Mouse (Mus musculus) cerebellum, adult 2 months (tissue): ENCODE results near the gene Tpcn1. TPM values are rescaled to one million over a fixed set of nuclear protein-coding genes. Genes with fewer than 3 reads are reported as not detected.
A peak's percentile ranks its signal among the peaks of the same experiment; 100 is the strongest.

Source experiments
- DNase-seq, 2 experiments: peaks; one replicate each; pipeline ENCODE4 v3.0.0; 2021
- H3K27ac ChIP-seq: fragments of 200-500 bp; 2 replicates; pipeline ENCODE4 v1.5.1; 2012; ENCODE audit warnings: low read length, control low read depth, inconsistent platforms; ENCODE audit not compliant: insufficient read depth
- H3K27me3 ChIP-seq: fragments of 200-500 bp; 2 replicates; pipeline ENCODE4 v1.6.1; 2012; ENCODE audit warnings: inconsistent platforms, mild to moderate bottlenecking, low read length, moderate library complexity; ENCODE audit not compliant: control insufficient read depth, insufficient read depth
- H3K4me1 ChIP-seq: fragments of 200-500 bp; 2 replicates; pipeline ENCODE4 v1.6.1; 2011; ENCODE audit warnings: low read length; ENCODE audit not compliant: control insufficient read depth, insufficient read depth
- H3K4me3 ChIP-seq: fragments of 200-500 bp; replicated peaks from 2 replicates; pipeline ENCODE3; 2011; ENCODE audit warnings: mild to moderate bottlenecking, low read depth, low read length, control low read depth; ENCODE audit not compliant: insufficient read depth
- CTCF ChIP-seq: fragments of 200-500 bp; IDR thresholded peaks from 2 replicates; pipeline ENCODE4 v1.5.1; 2011; ENCODE audit warnings: low read depth, mild to moderate bottlenecking, control low read depth, low read length, moderate library complexity, borderline replicate concordance; ENCODE audit not compliant: insufficient read depth
- POLR2A ChIP-seq: fragments of 200-500 bp; IDR thresholded peaks from 2 replicates; pipeline ENCODE4 v1.6.1; 2011; ENCODE audit warnings: low read length, control low read depth, borderline replicate concordance; ENCODE audit not compliant: insufficient read depth
- WGBS: fragments of 180-500 bp; shearing (Covaris S2); methylation state at CpG from one replicate; pipeline ENCODE4 v1.1.7; 2018; 5-methylcytosine and 5-hydroxymethylcytosine counted together
- polyA plus RNA-seq: library from polyadenylated mRNA; depleted of rRNA; stranded (reverse); fragments of >200 nt; gene quantifications from 2 replicates; pipeline ENCODE4 v1.2.3, GENCODE M21; 2012

Tpcn1 gene
- polyA plus RNA-seq, 1 experiment, result 47.3 TPM

DNA sequence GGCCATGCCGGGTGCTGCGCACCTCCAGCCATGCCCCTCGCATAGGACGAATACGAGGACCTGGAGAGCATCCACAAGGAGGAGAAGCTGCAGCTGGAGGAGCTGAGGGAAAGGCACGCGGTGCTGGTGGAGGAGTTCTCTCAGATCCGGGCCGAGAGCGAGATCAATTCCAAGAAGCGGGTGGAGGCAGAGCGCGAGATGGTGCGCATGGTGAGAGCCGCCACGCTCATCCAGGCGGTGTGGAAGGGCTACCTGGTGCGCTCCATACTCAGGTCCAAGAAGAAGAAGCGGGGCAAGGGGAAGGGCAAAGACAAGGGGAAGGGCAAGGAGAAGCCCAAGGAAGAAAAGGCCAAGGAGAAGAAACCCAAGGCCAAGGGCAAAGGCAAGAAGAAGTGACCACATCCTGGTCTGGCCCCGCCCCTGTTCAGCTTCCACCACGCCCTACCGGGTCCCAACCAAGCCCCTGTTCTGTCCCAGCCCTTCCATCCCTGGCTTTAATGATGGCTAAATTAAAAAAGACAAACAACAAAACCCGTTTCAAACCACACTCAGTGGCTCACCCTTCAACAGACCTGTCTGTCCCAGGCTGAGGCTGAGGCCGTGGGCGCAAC lies 18.2 kb upstream of the Tpcn1 start:
- peak in 1 of 2 experiments; percentile 26 for DNase-seq
- Histone ChIP-seq H3K4me1 (peaks cover 15% of the 10 kb centered on the region), H3K27me3 (no peaks in the 10 kb centered on the region), H3K27ac (no peak overlapping the region), H3K4me3 (no peak overlapping the region)
- TF ChIP-seq POLR2A (no peak), CTCF (no peak)
- WGBS, result 79% methylated on average over 25 of the region's 25 CpGs

DNA sequence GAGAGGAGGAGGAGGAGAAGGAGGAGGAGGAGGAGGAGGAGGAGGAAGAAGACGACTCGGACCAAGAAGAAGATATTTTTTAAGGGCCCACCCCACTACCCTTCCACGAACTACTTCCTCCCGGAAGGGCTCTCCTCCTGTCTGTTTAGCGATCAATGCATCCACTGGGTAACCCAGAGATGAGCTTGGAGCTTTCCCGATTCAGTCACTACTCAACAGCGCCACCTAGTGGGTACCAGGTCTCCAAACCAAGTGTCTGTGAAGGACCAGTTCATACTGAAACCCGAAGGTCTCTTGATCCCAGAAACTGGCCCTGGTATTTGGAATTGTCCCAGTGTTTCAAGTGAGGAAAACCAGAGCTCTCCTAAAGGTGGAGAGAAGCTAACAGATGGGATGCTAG lies 17.2 kb upstream of the Tpcn1 start:
- Histone ChIP-seq H3K4me1 (peaks cover 8% of the 10 kb centered on the region), H3K27ac (no peak overlapping the region), H3K27me3 (no peaks in the 10 kb centered on the region), H3K4me3 (peak overlapping the region; percentile 68)
- DNase-seq, result peak; percentile 91 to 92
- TF ChIP-seq POLR2A (0 out of 2 replicates have a peak, but pooled peaks have one; percentile 5), CTCF (peak; percentile 92)
- 2% methylated on average over 8 of the region's 8 CpGs for WGBS

DNA sequence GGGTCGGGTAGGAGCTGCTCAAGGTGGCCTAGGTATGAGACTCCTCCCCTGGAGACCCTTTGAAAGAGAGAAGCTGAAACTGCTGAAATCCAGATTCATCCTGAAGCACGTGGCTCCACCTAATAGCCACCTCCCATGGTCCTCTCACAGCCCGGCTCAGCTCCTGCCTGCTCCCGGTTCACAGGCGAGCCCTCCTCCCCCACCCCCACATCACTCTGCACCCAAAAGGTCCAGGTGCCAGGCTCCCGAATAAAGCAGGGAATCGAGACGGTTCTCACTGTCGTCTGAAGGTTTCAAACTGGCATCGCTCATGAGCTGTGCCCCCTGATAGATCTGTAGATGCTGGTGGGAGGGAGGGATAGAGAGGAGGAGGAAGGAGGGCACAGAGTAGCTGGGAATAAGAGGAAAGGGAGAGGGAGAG lies 16.8 kb upstream of the Tpcn1 start:
- WGBS, result under 1% methylated on average over 10 of the region's 10 CpGs

DNA sequence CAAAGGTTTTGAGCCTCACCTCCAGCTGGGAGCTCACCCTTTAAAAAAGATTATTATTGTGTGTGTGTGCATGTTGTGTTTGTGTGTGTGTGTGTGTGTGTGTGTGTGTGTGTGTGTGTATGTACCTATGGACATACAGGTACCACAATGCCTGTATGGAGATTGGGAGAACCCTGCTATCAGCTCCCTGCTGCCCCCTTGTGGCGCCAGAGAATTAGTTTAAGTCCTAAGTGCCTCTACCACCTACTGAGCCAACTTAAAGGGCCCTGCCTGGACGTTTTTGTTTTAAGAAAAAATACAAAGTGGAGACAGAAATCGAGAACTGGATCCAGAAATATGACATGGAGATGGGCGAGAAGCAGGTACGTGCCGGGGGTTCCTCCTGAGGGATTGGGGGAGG lies 16.4 kb upstream of the Tpcn1 start:
- peak; percentile 79 for TF ChIP-seq CTCF
- no peak for TF ChIP-seq POLR2A
- DNase-seq, result peak; percentile 87 to 91
- WGBS, result 4% methylated on average over 6 of the region's 6 CpGs
- Histone ChIP-seq H3K4me1 (peaks cover 8% of the 10 kb centered on the region), H3K4me3 (peak overlapping the region; percentile 68), H3K27ac (peak overlapping the region; percentile 74), H3K27me3 (no peaks in the 10 kb centered on the region)

More for the DNA sequence above, 16.8 kb upstream of the Tpcn1 start:
- Histone ChIP-seq H3K27ac (peak overlapping the region; percentile 74), H3K4me1 (peaks cover 8% of the 10 kb centered on the region), H3K4me3 (peak overlapping the region; percentile 68), H3K27me3 (no peaks in the 10 kb centered on the region)
- DNase-seq, result peak in 1 of 2 experiments; percentile 69
- TF ChIP-seq POLR2A (0 out of 2 replicates have a peak, but pooled peaks have one; percentile 12), CTCF (no peak)

DNA sequence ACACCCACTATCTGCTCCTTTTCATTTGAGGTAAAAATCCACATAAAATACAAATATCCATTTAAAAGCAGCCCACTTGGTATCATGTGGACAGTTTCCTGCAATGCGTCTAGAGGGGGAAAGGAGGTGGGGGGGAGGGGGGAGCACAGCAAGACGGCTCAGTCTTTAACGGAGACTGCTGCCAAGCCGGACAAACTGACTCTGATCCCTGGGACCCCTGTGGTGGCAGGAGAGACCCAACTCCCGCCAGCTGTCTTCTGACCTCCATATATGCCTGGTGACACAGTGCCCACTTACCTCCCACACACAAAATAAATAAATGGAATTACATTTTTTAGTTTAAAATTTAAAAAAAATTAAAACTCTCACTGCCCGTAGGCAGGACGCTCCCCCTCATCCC lies 15.0 kb upstream of the Tpcn1 start:
- Histone ChIP-seq H3K27me3 (no peaks in the 10 kb centered on the region), H3K4me1 (peaks cover 8% of the 10 kb centered on the region; the same call in 1 of the 2 replicates), H3K4me3 (no peak overlapping the region), H3K27ac (no peak overlapping the region)
- WGBS, result 56% methylated on average over 7 of the region's 7 CpGs
- TF ChIP-seq CTCF (no peak), POLR2A (no peak)
- no peak for DNase-seq

DNA sequence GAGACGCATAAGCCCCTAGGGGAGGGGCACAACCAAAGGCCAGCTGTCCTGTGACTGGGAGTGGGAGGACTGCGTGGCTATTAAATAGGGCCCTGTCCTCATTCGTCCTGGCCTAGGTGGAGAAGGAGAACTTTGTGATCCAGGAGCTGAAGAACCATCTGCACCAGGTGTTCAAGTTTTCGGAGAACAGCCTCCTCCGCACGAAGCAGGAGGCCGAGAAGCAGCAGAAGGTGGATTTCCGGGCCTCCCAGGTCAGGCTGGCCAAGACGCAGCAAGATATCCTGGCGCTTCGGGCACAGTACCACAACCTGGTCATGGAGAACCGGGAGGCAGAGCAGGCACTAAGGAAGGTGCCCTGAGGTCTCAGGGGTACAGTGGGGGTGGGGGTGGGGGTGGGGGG lies 13.7 kb upstream of the Tpcn1 start:
- Histone ChIP-seq H3K27ac (no peak overlapping the region), H3K4me1 (peaks cover 8% of the 10 kb centered on the region; the same call in 1 of the 2 replicates), H3K4me3 (no peak overlapping the region), H3K27me3 (no peaks in the 10 kb centered on the region)
- 58% methylated on average over 12 of the region's 12 CpGs for WGBS
- DNase-seq, result peak; percentile 67 to 78
- TF ChIP-seq POLR2A (no peak), CTCF (no peak)

DNA sequence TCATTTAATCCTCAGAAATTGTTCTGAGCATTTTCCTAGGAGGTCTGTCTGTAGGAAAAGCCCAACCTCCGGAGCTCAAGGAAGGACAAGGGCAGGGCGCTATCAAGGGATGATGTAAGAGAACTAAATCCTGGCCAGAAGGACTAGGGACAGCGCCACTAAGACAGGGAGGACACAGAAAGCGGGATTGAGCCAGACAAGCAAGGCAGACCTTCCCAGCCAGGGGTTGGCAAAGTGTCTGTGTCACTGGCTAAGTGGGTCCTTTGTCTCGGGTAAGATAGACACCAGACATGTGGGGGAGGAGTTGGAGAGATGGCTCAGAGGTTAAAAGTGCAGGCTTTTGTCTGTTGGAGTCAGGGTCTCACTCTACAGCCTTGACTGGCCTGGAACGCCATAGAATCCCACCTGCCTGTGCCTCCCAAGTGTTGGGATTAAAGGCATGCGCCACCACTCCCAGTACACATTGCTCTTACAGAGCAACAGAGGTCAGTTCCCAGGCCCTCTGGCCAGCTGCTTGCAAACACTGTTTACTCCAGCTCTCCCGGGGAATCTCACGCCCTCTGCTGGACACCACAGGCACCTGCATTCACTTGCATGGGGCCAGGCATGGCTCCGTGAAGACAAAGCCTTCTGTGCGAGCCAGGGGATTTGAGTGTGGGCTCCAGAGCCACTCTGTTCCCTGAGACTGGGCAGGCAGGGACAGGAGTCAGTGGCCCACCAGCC lies 12.6 kb upstream of the Tpcn1 start:
- H3K27me3 ChIP-seq, result no peaks in the 10 kb centered on the region
- DNase-seq, result peak in 1 of 2 experiments; percentile 30
- TF ChIP-seq CTCF, result peak; percentile 32; the same call in 1 of the 2 replicates
- TF ChIP-seq POLR2A, result no peak
- WGBS, result 66% methylated on average over 11 of the region's 11 CpGs
- no peak overlapping the region for H3K27ac ChIP-seq
- no peak overlapping the region for H3K4me3 ChIP-seq
- peaks cover 8% of the 10 kb centered on the region; the same call in 1 of the 2 replicates for H3K4me1 ChIP-seq

DNA sequence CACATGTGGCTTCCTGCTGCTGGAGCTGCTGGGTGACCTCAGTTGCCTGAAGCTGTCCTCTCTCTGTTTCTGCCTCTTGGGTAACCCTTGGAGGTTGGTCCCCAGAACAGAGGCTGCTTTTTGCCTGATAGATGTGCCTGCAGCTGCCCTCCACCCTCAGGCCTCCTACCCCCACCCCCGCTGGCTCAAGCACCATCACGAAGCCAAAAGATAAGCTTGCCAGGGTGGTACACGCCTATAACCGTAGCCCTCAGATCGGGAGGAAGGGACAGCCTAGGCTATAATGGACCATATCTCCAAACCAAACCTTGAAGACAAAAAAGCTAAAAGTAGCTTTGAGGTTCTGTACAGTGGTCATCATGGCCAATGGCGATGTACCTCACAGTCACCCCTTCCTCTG lies 11.2 kb upstream of the Tpcn1 start:
- Histone ChIP-seq H3K27me3 (no peaks in the 10 kb centered on the region), H3K27ac (no peak overlapping the region), H3K4me1 (peaks cover 8% of the 10 kb centered on the region; the same call in 1 of the 2 replicates), H3K4me3 (no peak overlapping the region)
- 95% methylated on average over 6 of the region's 6 CpGs for WGBS
- TF ChIP-seq CTCF (no peak), POLR2A (no peak)
- no peak for DNase-seq
